Mouse (Mus musculus): Measurements from ENCODE around the gene Shq1.

DNA sequence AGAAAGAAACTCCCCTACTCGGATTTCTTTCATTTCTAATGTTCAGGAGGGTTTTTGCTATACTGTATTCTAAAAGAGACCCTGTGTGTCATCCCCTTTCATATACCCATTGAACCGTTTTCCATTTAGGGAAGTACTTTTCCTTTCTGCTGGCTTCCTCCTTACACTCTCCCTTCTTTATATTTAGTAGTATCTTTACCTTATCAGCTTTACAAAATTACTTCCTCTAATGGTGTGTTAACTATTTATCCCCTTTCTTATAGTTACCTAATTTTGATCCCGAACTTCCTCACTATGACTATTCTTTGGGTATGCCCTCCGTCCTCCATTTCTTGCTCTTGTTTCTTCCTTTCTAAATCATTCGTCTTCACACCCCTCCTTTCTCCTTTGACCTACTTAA is 84.2 kb downstream of the Shq1 start:
- TF ChIP-seq EP300 (optimal IDR thresholded peaks at IDR 0.05), result no peak
- no peak for TF ChIP-seq CTCF (IDR thresholded peaks at IDR 0.05; ENCODE audit: low read depth)
